Mouse (Mus musculus) left cerebral cortex, postnatal 25 days (tissue): ENCODE results near the gene Trim11. TPM values are rescaled to one million over a fixed set of nuclear protein-coding genes. Genes with fewer than 3 reads are reported as not detected.

Experiments
- DNase-seq, 2 experiments: peaks; one replicate each; pipeline ENCODE4 v3.0.0; 2022; ENCODE audit warnings: low spot score in 2 of 2, mixed read lengths in 1 of 2
- intact Hi-C: fragments of 180-260 bp; cut with DNase I; formaldehyde crosslinking; loops from one replicate; pipeline ENCODE4 v1.15.1; 2025
- total RNA-seq, 2 experiments: library from RNA; stranded (reverse); gene quantifications; 2 replicates each; pipeline ENCODE4 v1.2.3; 2021

The Trim11 gene
- total RNA-seq, 2 experiments from 2014 or later, result 21.5 to 23.7 TPM

- intact Hi-C loops, result no loop called here
- no peak for DNase-seq
Measured at GRCm38 (mm10) chr11:58955143-58955867, 22.6 kb upstream of the Trim11 start.

GRCm38 (mm10) chr11:58955868-58956257, 22.0 kb upstream of the Trim11 start:
- intact Hi-C loops, result no loop called here
- no peak for DNase-seq

- intact Hi-C loops, result no loop called here
- DNase-seq, result peak in 1 of 2 experiments; percentile 70
Measured at GRCm38 (mm10) chr11:58957226-58957914, 20.5 kb upstream of the Trim11 start.

GRCm38 (mm10) chr11:58958536-58958935, 19.4 kb upstream of the Trim11 start:
- intact Hi-C loops, result no loop called here
- DNase-seq, result no peak

- DNase-seq, result no peak
- intact Hi-C loops, result no loop called here
Measured at GRCm38 (mm10) chr11:58959186-58959825, 18.6 kb upstream of the Trim11 start.

GRCm38 (mm10) chr11:58959921-58960465, 17.9 kb upstream of the Trim11 start:
- intact Hi-C loops, result no loop called here
- DNase-seq, result peak; percentile 77 to 88

GRCm38 (mm10) chr11:58961364-58962177, 16.3 kb upstream of the Trim11 start:
- intact Hi-C loops, result no loop called here
- no peak for DNase-seq

- no peak for DNase-seq
- intact Hi-C loops, result no loop called here
Measured at GRCm38 (mm10) chr11:58963543-58963942, 14.3 kb upstream of the Trim11 start.

- intact Hi-C loops, result no loop called here
- no peak for DNase-seq
Measured at GRCm38 (mm10) chr11:58964216-58964615, 13.7 kb upstream of the Trim11 start.

GRCm38 (mm10) chr11:58965001-58965760, 12.7 kb upstream of the Trim11 start:
- intact Hi-C loops, result loop anchor here (5.0 kb wide), 1 partner anchor 217 kb away; the partner anchor contains the start of gene Gjc2

GRCm38 (mm10) chr11:58967346-58967745, 10.5 kb upstream of the Trim11 start:
- intact Hi-C loops, result loop anchor here (5.0 kb wide), 1 partner anchor 215 kb away; the partner anchor contains the start of gene Gjc2
- DNase-seq, result no peak

More at GRCm38 (mm10) chr11:58965001-58965760, 12.7 kb upstream of the Trim11 start:
- no peak for DNase-seq

GRCm38 (mm10) chr11:58968551-58968950, 9.3 kb upstream of the Trim11 start:
- intact Hi-C loops, result loop anchor here (5.0 kb wide), 1 partner anchor 214 kb away; the partner anchor contains the start of gene Gjc2
- no peak for DNase-seq

GRCm38 (mm10) chr11:58969027-58969426, 8.9 kb upstream of the Trim11 start:
- intact Hi-C loops, result loop anchor here (5.0 kb wide), 1 partner anchor 213 kb away; the partner anchor contains the start of gene Gjc2
- DNase-seq, result no peak

- no peak for DNase-seq
- intact Hi-C loops, result loop anchor here (5.0 kb wide), 1 partner anchor 213 kb away; the partner anchor contains the start of gene Gjc2
Measured at GRCm38 (mm10) chr11:58969659-58970058, 8.2 kb upstream of the Trim11 start.

- intact Hi-C loops, result no loop called here
Measured at GRCm38 (mm10) chr11:58970831-58971530, 6.9 kb upstream of the Trim11 start.

GRCm38 (mm10) chr11:58971796-58972195, 6.1 kb upstream of the Trim11 start:
- DNase-seq, result no peak
- intact Hi-C loops, result no loop called here

More at GRCm38 (mm10) chr11:58970831-58971530, 6.9 kb upstream of the Trim11 start:
- no peak for DNase-seq

GRCm38 (mm10) chr11:58974414-58974813, 3.5 kb upstream of the Trim11 start:
- intact Hi-C loops, result no loop called here
- DNase-seq, result no peak

- intact Hi-C loops, result no loop called here
- DNase-seq, result no peak
Measured at GRCm38 (mm10) chr11:58977150-58977549, 743 bp upstream of the Trim11 start.
